Mouse (Mus musculus) T-helper 17 cell (primary cell): ENCODE data around the gene Zfp385c.
"Not testable (repeated sequence)": the region's sequence is repeated elsewhere in the genome, so short reads cannot be mapped to it uniquely, and the experiment has no call there.

ENCODE experiments used
- in situ Hi-C, 2 experiments: fragments of 300-600 bp; cut with MboI, MseI; formaldehyde crosslinking; loops; 1 replicate in 1 of 2; 2 replicates in 1 of 2; pipeline ENCODE4 v1.15.1; 2025; ENCODE audit warnings: high pct_unique_total_duplicates in 2 of 2

Zfp385c gene

DNA sequence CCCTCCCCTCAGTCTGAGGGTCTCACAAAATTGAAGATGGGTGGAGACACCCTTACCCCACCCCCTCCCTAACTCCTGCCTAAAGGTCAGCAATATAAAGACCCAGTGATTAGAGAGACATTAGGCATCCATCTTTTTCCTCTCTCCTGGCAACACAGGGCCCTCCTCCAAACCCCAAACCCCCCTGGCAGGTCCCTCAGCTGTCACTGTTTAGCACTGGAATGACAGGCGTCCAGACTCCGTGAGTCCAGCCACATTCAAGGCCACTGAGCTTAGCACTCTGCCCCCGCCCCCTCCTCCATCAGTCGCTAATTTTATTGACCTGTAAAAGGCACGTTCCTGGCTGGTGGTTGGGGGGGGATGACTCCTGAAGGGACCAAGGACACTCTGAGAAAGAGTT is 899 bp upstream of the Zfp385c start:
- in situ Hi-C loops = loop anchor here in 1 of 2 experiments (10.0 kb wide), 1 partner anchor 48 kb away; no protein-coding TSS in a partner anchor

DNA sequence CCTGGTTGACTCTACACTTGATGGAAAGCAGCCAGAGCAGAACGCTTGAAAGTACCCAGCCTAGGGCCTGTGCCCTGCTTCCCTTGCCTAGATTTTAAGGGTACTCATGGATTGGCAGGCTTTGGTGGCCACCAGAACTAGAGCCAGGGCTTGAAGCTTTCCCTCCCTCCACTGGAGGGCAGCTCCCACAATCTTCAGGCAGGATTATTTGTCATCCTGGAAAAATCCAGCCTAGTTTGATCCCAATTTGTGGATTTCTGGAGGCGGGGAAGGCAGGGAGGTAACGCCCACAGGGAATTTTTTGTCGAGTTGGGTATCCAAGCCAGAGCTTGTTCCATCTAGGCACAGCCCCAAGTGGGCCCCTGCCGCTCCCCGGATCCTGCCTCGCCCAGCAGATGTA is 1.9 kb downstream of the Zfp385c start:
- in situ Hi-C loops = loop anchor here in 1 of 2 experiments (10.0 kb wide), 1 partner anchor 46 kb away; no protein-coding TSS in a partner anchor

DNA sequence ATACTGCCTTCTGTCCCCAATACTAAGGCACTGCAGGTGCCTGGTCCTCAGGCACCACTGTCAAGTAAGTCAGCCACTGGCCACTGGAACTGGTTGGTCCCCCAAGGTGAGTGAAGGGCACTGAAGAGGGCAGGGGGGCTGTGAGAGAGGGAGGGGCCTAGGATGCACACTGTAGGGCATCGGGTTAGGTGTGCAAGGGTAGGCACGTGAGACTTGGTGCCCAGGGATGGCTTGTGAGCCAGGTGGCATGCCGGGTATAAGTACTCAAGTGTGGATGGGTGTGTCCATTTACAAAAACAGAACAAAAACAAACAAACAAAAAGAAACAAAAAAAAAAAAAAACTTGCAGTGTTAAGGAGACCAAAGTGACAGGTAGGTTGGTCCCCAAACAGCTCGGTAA is 3.8 kb downstream of the Zfp385c start:
- in situ Hi-C loops = no loop called here

DNA sequence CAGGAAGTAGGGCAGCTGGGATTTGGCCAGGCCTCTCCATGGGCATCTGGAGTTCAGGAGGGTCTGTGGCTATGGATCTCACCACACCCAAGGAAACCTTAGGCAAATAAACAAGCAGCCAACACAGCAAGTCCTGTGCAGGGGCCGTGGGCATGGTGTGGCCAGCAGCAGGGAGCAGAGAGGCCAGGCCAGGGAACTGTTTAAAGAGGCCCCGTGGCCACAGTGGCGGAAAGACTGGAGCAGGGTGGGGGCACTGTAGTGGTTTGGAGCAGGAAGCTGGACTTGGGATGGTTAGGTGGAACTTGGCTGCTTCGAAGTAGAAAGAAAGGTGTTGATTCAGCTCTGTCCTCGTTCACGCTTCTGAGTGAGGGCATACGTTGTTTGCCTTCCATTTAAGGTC is 5.0 kb downstream of the Zfp385c start:
- in situ Hi-C loops = no loop called here

DNA sequence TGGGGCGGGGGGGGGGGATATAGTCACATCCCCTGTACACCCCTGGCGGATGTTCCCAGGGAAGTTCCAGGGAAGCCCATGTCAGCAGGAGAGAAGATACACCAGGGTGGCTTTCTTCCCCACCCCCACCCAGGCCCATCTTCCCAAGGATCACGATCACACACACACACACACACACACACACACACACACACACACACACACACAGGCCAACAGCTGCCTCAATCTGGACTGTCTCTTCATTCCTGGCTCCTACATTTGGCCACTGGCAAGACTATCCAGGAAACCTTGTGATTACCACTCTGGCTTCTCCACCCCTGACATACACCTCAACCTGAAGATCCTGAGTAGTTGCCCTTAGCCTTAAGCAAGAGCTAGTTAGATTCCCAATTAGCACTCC is 6.9 kb downstream of the Zfp385c start:
- in situ Hi-C loops = no loop called here

DNA sequence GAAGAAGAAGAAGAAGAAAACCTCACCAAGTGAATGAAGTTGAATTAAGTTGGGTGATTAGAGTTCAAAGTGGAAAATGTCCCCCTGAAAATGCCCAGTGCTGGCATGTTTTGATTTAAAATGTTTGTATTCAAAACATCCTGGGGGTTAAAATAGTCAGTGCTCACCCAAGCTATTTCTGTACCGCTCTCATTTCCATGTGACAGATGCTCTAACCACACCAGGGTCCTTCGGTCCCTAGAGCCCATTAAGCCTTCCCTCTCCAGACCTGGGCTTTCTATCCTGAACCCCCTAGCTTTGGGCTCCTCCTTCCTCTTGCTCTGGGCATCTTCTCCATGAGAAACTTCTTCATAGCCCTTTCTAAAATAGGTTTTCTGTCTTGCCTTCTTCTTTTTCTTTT is 8.2 kb downstream of the Zfp385c start:
- in situ Hi-C loops = no loop called here

DNA sequence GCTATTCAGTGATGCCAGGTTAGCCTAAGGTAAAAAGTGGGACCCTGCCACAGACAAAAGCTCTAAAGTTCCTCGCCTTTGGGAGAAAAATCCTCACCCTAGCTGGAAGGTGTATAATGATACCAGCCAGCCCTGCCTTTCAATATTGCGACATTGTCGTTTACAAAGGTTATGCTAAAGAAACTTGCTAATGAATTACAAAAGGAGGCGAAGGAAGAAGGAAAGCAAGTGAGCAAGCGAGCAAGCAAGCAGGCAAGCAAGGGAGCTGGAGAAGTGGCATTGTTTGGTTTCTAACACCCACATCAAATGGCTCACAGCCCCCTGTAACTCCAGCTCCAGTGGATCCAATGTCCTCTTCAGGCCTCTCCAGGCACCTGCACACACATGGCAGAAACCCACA is 9.7 kb downstream of the Zfp385c start:
- in situ Hi-C loops = no loop called here

DNA sequence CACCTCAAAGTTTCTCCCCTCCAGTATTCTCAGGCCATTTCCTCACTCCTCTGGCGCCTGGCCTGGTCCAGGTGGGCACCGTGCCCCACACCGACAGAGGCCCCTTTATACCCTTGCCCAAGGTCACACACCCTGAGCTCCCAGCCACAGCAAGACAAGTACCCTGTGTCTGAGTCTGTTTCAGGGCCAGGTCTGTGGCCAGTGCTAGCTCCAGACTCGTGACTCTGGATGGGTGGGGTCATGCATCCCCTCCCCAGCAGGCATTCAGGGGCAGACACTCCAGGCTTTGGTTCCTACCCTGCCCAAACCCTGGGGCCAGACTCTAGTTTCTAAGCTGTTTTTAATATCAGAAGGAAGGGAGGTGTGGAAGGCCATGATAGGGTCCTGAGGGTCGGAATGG is 10.4 kb downstream of the Zfp385c start:
- in situ Hi-C loops = no loop called here

DNA sequence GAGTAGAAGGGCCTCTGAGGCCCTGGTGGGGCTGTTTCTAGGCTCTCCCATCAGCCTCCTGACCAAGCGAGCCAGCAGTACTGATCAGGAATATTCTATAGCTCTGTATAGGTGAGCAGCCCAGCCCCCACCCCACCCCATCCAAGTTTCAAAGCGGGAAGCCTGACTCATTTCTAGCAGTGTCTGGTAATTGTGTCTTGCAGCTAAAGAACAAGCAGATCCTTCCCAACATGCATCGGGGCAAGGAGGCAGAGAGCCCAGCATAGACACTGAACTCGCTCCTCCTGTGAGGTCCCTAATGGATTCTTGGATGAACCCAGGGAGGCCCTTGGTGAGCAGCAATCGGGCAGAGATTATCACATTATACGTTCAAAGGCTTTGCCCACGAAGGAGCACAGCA is 14.4 kb downstream of the Zfp385c start:
- in situ Hi-C loops = loop anchor here in 1 of 2 experiments (5.0 kb wide), 1 partner anchor 1706 kb away; no protein-coding TSS in a partner anchor

DNA sequence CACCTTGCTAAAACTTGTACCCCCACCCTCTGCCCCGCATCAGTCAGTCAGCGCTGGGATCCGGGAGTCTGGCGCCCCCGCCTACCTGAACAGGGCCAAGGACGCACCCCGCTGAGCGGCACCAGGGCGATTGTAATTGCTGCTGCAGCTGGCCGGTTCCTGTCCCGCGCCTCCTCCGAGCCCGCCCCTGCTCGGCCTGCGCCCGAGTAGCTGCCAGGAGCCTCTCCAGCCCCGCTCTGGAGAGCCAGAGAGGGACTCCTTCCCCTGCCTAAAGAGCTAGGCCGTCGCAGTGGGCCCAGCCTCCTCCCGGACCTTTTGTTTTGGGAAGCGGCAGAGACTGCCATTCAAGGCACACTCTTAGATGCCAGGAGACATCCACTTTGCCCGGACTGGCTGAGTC is 19.1 kb downstream of the Zfp385c start:
- in situ Hi-C loops = no loop called here

DNA sequence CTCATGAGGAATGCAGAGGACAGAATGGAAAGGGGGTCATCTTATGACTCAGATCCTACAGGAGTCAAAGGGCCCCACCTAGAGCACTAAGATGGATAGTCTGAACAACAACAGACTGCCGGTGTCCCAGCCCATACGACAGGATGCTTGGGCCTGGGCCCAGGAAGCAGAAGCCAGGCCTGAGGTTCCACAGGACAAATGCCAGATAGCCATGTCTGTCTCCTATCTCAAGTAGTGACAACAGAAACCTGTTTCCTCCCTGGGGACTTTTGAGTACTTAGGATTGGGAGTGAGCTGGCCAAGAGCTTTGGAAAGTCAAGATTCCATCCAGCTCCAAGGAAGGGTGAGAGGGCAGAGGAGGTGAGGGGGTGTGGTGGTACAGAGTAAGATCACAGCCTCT is 20.3 kb downstream of the Zfp385c start:
- in situ Hi-C loops = no loop called here

DNA sequence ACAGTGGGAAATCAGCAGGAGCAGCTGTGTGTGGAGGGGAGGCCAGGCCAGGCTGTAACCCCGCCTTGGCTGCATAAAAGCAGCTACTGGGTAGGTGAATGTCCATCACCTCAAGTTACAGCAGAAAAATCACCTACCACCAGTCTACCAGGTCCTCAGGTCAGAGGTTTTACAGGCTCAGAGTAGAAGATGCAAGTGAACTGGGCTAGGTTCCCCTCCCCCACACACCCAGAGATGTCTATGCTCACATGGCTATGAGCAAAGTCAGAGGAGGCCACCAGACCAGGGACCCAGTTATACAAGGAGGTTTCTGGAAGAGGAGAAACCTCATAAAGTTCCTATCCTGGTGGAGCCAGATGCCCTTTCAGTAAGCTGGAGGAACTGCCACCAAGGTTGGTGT is 21.2 kb downstream of the Zfp385c start:
- in situ Hi-C loops = no loop called here

DNA sequence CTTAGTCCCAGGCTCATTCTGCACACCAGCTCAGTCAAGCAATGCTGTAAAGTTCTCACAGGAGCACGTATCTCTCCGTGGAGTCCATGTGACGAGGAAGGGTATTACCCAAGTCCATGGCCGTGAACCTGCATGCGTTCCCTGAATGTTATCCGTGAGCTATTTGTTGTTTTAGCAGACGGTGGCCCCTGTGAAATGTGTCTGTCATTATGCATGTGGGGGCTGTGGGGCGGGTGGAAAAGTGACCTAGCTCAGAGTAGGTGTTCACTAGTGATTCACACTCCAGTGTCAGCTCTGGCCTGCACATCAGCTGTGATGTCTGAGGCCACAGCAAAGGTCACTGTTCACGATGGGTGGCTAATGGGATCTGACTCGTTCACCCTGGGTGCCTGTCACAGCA is 32.4 kb downstream of the Zfp385c start:
- in situ Hi-C loops = no loop called here

DNA sequence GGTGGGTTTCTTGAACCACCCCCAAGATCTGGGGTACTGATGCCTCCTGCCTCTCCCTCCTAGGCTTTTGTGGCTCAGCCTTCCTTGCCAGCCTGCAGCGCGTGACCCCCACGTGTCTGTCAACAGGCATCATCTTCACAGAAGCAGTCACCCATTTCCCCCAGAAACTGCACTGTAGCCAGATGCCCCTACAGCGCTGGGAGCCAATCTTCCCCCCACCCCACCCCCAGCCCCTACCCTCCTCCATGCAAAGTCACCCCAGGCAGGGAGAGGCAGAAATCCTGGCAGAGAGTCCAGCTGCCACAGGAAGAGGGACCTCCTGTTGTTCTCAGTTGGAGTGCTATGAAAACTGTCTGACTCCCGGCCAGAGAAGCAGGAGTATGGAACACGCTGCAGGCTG is 35.8 kb downstream of the Zfp385c start:
- in situ Hi-C loops = no loop called here

DNA sequence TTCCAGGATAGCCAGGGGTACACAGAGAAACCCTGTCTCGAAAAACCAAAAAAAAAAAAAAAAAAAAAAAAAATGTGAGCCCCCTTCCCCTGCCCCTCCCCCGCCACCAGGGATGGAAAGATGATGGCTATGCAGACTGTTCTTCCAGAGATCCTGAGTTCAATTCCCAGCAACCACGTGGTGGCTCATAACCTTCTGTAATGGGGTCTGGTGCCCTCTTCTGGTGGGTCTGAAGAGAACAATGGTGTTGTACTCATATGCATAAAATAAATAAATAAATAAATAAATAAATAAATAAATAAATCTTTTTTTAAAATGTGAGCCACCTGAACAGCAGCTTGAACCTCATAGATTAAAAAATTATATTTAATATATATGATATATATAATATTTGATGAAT is 36.7 kb downstream of the Zfp385c start:
- in situ Hi-C loops = not testable (repeated sequence)

DNA sequence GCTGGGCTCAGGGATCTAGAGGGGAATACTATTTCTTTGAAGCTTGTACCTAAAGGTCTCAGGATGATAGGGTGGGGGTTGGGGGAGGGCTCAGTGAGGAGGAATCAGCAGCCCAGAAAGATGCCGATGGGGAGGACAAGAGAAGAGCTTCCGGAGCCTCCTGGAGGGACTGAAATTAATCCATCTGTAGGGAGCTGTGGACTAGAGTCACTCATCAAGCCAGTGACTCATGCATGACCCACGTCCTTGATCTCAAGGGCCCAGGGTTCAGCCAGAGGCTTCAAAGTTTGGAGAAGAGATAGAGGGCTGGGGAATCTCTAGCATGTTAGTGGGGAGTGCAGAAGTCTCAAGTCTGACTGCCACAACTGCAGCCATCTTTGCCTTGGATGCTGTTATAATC is 40.5 kb downstream of the Zfp385c start:
- in situ Hi-C loops = no loop called here

DNA sequence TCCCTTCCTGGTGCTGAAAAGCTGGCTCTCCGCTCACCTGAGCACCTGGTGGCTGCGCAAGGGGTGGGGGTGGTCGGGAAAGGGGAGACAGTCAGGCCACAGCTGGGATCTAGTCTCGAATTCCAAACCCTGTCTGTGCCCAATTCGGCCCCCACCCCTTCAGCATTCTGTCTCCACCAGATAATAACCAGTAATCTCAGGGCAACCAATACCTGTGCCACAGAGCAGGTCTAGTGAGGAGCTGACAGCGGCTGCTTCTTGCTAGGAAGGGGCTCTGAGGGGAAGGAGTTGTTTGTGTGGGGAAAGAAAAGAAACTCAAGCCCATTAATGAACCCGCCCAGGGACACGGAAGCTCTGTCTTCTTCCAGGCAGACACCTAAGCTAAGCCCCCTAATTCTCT is 41.0 kb downstream of the Zfp385c start:
- in situ Hi-C loops = no loop called here

DNA sequence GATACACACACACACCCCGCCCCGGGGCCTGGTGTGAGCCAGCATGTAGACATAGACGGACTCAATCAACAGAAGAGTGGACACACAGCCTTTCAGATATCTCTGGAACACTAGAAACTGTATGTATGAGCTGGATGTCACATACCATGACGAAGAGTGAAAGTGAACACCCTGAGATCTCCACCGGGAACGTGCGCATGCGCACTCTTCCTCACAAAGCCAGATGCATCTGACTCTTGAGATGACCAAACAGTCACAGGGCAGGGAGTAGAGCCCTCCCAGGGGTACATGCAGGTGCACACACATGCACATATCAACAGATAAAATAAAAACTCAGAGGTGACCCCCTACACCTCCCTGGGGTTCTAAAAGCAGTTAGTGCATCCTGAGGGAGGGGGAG is 43.9 kb downstream of the Zfp385c start:
- in situ Hi-C loops = loop anchor here in 1 of 2 experiments (10.0 kb wide), 1 partner anchor 46 kb away; the partner anchor contains the start of gene Zfp385c

DNA sequence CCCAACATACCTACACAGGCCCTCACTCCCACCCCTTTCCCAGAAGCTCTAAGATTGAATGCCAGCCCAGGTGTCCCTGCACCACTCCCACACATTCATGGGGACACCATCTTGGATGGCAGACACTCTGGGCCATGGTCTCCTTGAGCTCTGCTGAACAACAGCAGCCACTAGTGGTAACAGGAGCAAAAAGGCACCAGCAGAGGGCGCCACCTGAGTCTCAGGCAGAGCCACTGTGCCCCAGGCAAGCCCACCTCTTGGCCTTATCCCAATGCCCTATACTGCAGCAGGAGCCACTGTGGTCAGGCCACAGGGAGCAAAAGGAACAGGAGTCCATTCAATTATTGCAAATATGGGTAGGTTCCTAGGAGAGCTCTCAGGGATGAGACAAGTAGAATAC is 46.0 kb downstream of the Zfp385c start:
- in situ Hi-C loops = loop anchor here in 1 of 2 experiments (10.0 kb wide), 1 partner anchor 49 kb away; the partner anchor contains the start of gene Zfp385c

DNA sequence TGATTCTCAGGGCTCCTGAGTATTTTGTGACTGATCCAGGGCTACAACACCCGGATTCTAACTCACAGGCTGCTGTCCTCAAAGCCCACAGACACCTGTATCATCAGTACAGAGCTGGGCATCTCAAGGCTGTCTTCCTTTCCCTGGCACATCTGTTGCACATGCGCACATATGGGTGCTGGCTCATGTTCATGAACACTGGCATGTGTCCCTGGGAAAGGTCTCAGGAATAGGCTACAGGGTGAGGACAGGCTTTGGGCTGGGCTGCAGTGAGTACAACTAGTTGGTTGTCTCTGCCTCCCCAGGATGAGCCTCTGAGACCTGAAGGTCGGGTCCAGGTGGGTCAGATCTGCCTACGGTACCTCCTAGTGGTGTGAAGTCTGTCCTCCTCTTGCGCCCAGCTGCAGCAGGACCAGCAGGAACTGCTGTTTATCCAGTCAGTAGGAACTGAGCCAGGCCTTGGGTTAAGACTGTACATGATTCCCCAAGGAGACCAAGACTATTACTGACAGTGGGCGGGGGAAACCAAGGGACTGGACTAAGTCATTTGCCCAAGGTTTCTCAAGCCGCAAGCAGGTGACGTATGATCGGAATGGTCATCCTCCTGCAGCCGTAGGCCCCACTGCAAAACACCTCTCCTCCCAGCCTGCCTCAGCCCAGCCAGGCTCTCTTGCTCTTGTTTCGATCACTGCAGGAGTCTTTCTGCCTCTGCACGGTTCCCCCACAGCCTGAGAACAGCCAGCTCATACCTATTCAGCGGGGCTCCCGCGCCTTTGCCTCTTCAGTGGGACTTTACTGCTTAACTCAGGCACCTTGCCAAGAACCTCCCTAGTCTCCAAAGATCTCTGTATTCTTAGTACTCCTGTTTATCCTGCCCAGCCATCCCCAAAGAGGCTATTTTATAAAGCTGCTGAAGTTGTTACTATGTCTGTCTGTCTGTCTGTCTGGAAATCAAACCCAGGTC is 48.4 kb downstream of the Zfp385c start:
- in situ Hi-C loops = loop anchor here in 1 of 2 experiments (10.0 kb wide), 1 partner anchor 51 kb away; the partner anchor contains the start of gene Zfp385c

DNA sequence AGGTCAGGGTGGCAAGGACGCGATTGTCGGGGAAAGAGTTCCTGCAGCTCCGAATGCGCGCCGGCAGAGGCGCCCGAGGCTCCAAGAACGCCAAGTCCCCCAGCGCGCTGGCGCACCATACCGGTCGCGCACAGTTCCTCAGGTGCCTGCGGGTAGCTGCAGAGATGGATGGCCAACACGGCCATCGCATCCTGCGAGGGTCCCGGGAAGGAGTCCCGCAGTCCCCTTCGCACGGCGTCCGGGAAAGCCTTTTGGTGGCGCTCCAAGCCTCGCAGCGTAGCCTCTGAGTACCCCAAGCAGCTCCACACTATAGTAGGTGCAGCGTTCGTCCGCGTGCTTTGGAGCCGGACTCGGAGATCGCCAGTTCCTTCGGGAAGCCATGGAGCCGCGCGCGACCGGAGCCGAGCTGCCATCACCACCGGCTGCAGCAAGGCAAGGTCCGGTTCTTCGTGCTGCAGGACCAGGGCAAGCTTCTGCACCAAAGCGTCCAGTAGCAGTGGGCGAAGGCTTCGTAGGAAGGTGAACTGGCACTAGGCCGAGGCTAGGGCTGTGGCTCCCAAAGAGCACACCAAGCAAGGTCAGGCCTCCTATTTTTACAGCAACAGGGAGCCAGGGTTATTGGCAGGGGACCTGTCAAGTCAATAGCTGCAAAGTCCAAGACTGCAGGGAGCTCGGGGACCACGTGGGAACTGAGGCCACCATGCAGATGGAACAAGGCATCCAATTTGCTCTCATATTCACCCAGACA is 51.9 kb downstream of the Zfp385c start:
- in situ Hi-C loops = loop anchor here in 1 of 2 experiments (10.0 kb wide), 1 partner anchor 54 kb away; the partner anchor contains the start of gene Zfp385c

DNA sequence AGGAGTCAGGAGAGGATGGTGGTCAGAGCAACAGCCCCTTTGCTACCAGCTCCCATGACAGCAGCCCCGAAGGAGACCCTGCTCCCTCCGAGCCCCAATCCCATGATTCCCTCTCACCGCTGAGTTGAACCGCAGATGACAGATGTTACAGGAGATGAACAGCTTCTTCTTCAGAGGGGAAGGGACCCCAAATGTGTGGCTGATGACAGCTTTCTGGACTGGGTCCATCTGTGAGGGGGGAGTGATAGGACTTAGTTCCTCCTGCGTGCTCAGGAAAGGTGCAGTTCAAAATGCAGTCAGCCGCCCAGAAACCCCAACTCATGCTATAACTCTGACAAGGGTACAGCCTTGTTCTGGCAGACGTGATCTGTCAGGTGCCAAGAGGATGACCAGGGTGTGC is 57.7 kb downstream of the Zfp385c start:
- in situ Hi-C loops = no loop called here
